Mouse (Mus musculus) layer of hippocampus, postnatal 14 days (tissue): ENCODE data around the gene Dnm2. TPM values are rescaled to one million over a fixed set of nuclear protein-coding genes. Genes with fewer than 3 reads are reported as not detected.
A peak's percentile ranks its signal among the peaks of the same experiment; 100 is the strongest.
"Not testable (repeated sequence)": the region's sequence is repeated elsewhere in the genome, so short reads cannot be mapped to it uniquely, and the experiment has no call there.

Experiments used
- DNase-seq, 2 experiments: peaks; one replicate each; pipeline ENCODE4 v3.0.0; 2021 to 2022; ENCODE audit warnings: low spot score in 2 of 2, mixed read lengths in 1 of 2
- total RNA-seq, 2 experiments: library from RNA; stranded (reverse); gene quantifications; 2 replicates each; pipeline ENCODE4 v1.2.3; 2021

Gene Dnm2
- total RNA-seq, 2 experiments from 2014 or later, result 70.0 to 77.2 TPM

- DNase-seq, result no peak
These were observed 29.8 kb downstream of the Dnm2 start for GRCm38 (mm10) chr9:21454556-21454955.

DNA sequence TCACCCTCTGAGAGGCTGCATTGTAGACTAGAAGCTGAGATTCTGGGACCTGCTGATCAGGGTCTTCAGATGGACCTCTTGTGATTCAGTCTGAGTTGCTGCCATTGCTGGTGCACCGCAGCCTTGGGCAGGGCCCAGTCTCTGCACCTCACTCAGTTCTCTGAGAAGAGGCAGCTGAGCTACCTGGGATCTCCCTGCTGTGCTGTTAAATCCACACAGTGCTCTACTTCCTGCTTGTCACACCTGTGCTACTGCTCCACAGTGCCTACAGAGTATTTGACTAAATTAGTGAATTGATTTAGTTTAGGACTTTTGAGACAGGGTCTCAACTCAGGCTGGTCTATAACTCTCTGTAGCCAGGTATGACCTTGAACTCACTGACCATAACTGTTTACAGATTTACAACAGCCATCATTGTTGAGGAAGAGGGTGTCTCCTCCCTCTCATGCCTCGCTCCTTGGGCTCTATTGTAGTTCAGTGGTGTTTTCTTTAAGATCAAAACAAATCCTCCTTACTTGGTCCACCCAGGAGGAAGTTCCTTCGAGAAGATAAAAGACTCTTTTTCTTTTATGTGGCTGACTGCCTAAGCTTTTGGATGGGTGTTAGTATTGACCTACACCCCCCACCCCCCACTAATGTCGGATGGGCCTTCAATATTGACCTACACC is 30.5 kb downstream of the Dnm2 start:
- DNase-seq, result no peak

GRCm38 (mm10) chr9:21456246-21456929 is 31.7 kb downstream of the Dnm2 start:
- DNase-seq, result no peak

DNA sequence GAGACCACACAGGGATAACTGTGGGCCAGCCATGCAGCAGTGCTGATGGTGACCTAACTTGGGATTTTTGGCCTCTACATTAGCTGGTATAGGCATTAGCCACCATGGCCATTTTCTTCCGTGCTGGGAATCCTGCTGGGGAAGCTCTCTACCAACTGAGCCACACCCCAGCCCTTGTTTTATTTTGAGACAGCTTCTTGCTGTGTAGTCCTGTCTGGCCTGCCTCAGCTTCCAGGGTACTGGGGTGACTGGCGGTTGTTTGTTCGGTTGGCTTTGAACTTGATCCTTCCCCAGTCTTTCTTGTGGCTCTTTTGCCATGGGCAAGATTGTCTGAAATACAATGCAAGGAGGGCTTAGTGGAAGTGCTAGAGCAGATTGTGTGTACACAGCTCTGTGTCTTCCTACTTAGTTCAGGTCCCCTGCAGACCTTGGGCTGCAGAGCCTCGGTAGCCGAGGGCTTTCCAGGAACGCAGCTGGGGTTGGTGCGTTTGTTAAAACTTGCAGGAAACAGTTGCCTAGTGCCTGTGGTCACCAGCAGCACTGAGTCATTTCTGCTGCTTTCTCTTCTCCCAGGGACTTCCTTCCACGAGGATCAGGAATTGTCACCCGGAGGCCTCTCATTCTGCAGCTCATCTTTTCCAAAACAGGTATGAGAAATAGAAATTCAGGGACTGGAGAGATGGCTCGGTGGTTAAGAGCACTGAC is 32.4 kb downstream of the Dnm2 start:
- DNase-seq, result no peak

GRCm38 (mm10) chr9:21458821-21459220 is 34.1 kb downstream of the Dnm2 start:
- DNase-seq, result no peak

GRCm38 (mm10) chr9:21460400-21460940 is 35.8 kb downstream of the Dnm2 start:
- no peak for DNase-seq

DNA sequence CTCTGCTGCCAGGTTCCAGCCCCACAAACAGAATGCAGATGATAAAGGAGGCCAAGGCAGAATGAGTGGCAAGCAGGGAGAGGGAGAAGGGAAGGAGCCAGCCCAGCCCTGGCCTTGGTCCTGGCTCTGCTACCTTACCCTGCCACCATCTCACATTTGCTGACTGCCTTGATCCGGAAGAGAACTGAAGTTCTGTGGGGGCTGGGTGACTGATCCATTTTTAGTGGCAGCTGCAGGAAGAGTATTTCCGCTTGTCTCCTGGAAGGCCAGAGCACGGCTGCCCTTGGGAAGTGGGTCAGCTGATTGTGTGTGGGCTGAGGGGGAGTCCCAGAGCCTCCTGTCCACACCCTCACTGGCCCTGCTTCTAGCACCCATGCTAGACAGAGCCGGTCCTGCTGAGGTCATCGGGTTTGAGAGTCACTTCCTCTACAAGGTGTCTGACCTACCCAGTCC is 38.5 kb downstream of the Dnm2 start:
- peak; percentile 31 to 42 for DNase-seq

GRCm38 (mm10) chr9:21463766-21464564 is 39.3 kb downstream of the Dnm2 start:
- DNase-seq, result no peak

DNA sequence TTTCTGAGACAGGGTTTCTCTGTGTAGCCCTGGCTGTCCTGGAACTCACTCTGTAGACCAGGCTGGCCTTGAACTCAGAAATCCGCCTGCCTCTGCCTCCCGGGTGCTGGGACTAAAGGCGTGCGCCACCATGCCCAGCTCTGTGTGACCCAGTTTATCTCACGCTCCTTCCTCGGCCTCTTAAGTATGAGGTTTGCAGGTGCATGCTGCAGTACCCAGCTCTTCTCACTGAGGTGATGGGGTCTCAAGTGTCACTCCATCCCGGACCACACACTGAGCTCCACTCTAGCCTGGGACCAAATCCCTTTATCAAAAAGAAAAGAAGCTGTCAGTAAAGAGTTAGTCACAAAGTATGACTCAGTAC is 39.8 kb downstream of the Dnm2 start:
- not testable (repeated sequence) for DNase-seq

GRCm38 (mm10) chr9:21469032-21470024 is 44.6 kb downstream of the Dnm2 start:
- peak in 1 of 2 experiments; percentile 40 for DNase-seq

- DNase-seq, result peak in 1 of 2 experiments; percentile 36
These were observed 48.2 kb downstream of the Dnm2 start for GRCm38 (mm10) chr9:21472913-21473312.

DNA sequence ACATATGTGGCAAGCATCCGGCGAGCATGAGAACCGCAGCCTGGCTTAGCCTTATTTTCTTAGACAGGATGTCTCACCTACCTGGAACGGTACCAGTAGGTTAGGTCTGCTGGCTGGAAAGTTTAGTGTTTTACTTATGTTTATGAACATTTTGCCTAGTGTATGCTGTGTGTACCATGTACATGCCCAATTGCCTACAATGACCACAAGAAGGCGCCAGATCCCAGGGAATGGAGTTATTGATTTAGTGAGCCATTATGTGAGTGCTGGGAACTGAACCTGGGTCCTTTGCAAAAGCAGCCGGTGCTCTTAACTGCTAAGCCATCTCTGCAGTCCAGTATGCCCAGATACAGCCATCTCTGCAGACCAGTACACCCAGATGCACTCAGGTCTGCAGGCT is 53.0 kb downstream of the Dnm2 start:
- no peak for DNase-seq

DNA sequence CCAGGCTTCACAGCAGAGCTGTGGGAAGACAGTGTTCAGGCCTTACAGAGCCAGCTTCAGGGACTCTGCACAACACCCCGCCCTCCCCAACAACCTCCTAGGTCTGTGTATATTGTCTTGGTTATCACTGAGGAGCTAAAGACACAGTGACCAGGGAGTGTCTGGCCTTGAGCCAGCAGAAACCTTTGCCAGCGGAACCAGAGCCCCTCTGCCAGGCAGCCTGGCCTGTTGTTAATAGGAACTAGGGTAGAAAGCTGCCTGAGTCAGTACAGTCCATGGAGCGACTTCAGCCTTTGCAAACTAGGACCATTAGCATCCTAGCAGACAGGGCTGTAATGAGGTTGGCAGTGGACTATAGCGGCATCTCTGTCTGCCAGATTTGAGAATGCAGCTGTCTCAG is 59.4 kb downstream of the Dnm2 start:
- DNase-seq, result no peak

- DNase-seq, result not testable (repeated sequence)
These were observed 63.5 kb downstream of the Dnm2 start for GRCm38 (mm10) chr9:21488246-21488645.

GRCm38 (mm10) chr9:21490696-21491095 is 66.0 kb downstream of the Dnm2 start:
- DNase-seq, result no peak

DNA sequence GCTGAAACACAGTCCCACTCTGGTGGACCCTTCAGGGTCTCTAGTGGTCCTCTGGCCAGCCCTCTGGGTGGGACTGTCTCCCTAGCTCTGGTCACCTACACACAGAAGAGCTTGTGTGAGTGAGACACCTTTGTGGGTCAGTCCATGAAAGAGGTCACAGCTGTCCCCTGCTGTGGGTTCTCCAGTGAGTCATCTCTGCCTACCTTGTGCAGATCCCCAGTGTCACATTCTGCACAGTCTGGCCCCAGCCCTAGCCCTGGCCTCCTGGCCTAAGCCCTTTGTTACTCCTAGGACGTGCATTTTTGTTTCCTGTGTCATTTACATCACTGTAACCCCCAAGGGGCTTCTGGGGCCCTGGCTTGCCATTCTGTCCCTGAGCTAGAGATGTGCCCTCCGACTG is 69.2 kb downstream of the Dnm2 start:
- DNase-seq, result no peak

GRCm38 (mm10) chr9:21494726-21495125 is 70.0 kb downstream of the Dnm2 start:
- DNase-seq, result no peak

GRCm38 (mm10) chr9:21496308-21497049 is 71.8 kb downstream of the Dnm2 start:
- no peak for DNase-seq

- peak; percentile 40 to 45 for DNase-seq
These were observed 72.4 kb downstream of the Dnm2 start for GRCm38 (mm10) chr9:21497050-21497542.
